Mouse (Mus musculus) cortical plate, adult 2 months (tissue): ENCODE measurements at regions not wholly inside any gene's neighbourhood (a gene's known extent, or its start where the extent isn't known, plus 50 kb on each side); places are given as distances from the start of the nearest gene placed in this dataset.
A peak's percentile ranks its signal among the peaks of the same experiment; 100 is the strongest.

Source experiments
- H3K27ac ChIP-seq: fragments of 200-500 bp; 2 replicates; pipeline ENCODE4 v1.5.1; 2012; ENCODE audit warnings: low read length, control low read depth, inconsistent platforms; ENCODE audit not compliant: insufficient read depth
- H3K4me1 ChIP-seq: fragments of 200-500 bp; 2 replicates; pipeline ENCODE4 v1.6.1; 2011; ENCODE audit warnings: low read length; ENCODE audit not compliant: control insufficient read depth, insufficient read depth
- H3K4me3 ChIP-seq: fragments of 200-500 bp; 2 replicates; pipeline ENCODE4 v1.5.1; 2011; ENCODE audit warnings: mild to moderate bottlenecking, low read length, control low read depth; ENCODE audit not compliant: insufficient read depth
- CTCF ChIP-seq: fragments of 200-500 bp; IDR thresholded peaks from 2 replicates; pipeline ENCODE4 v1.5.1; 2011; ENCODE audit warnings: mild to moderate bottlenecking, control low read depth, low read length; ENCODE audit not compliant: insufficient read depth; ENCODE audit errors: extremely low read depth
- POLR2A ChIP-seq: fragments of 200-500 bp; IDR thresholded peaks from 2 replicates; pipeline ENCODE4 v1.6.1; 2011; ENCODE audit warnings: mild to moderate bottlenecking, low read length, control low read depth; ENCODE audit not compliant: insufficient read depth; ENCODE audit errors: extremely low read depth

GRCm38 (mm10) chr10:17576333-17576750 is 146.7 kb upstream of the Cited2 start:
- Histone ChIP-seq H3K27ac (no peak overlapping the region), H3K4me3 (no peak overlapping the region), H3K4me1 (no peaks in the 10 kb centered on the region)
- TF ChIP-seq POLR2A (no peak), CTCF (no peak)

GRCm38 (mm10) chr10:17579463-17579862 is 143.6 kb upstream of the Cited2 start:
- no peak overlapping the region for H3K27ac ChIP-seq
- TF ChIP-seq CTCF (no peak), POLR2A (no peak)
- H3K4me1 ChIP-seq: no peaks in the 10 kb centered on the region
- H3K4me3 ChIP-seq: no peak overlapping the region

DNA sequence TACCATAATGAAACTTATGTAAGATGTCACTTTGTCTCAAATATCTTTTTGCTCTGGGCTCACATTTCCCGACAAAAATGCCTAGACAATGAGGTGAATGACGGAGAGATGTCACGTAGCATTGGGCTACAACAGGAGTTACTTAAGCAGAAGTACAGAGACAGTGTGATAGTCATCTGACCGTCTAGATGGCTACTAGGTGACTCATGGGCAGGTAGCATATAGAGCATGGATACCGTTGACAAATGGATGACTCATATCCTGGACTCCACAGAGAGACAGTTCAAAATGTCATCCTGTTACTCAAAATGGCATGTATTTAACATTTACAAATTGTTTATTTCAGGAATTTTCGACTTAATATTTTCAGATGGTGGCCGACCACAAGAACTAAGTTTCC is 138.2 kb upstream of the Cited2 start:
- Histone ChIP-seq H3K4me3 (no peak overlapping the region), H3K27ac (no peak overlapping the region), H3K4me1 (peaks cover 4% of the 10 kb centered on the region; the same call in 1 of the 2 replicates)
- TF ChIP-seq POLR2A (no peak), CTCF (no peak)

DNA sequence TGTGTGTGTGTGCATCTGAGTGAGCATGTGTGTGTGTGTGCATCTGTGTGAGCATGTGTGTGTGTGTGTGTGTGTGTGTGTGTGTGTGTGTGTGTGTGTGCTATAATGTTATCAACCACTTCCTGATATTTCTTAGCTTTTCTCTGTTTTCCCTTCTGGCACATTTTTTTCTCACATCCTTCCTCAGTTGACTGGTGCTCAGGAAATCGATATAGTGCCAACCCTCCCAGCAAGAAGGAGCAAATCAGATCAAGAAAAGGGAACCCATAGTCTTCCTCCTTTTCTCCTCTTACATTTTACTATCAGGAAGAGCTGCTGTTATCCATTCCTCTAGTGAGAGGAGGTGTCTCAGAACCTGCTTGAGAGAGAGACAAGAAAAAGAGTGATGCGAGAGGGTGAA is 136.1 kb upstream of the Cited2 start:
- TF ChIP-seq POLR2A (no peak), CTCF (no peak)
- Histone ChIP-seq H3K4me1 (peaks cover 4% of the 10 kb centered on the region; the same call in 1 of the 2 replicates), H3K4me3 (no peak overlapping the region), H3K27ac (no peak overlapping the region)

DNA sequence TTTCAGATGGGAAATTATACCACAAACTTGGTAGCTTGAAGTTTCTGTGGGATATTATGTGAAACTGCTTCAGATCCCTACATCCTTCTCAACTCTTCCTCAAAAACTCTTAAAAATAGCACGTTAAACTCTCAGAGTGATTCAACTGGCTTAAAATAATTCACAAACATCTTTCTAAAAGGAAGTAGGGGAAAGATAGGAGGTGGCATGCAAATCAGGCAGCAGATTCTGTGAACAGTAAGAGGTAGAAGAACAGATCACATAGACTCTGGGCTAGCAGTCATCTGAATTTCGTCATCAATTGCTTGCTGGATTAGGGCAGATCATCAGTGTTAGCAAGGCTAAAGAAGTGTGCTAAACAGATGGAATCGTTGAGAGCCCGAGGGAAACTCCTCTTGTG is 133.9 kb upstream of the Cited2 start:
- TF ChIP-seq POLR2A (no peak), CTCF (no peak)
- Histone ChIP-seq H3K4me3 (no peak overlapping the region), H3K4me1 (peaks cover 4% of the 10 kb centered on the region; the same call in 1 of the 2 replicates), H3K27ac (peak overlapping the region; percentile 45; the same call in 1 of the 2 replicates)

DNA sequence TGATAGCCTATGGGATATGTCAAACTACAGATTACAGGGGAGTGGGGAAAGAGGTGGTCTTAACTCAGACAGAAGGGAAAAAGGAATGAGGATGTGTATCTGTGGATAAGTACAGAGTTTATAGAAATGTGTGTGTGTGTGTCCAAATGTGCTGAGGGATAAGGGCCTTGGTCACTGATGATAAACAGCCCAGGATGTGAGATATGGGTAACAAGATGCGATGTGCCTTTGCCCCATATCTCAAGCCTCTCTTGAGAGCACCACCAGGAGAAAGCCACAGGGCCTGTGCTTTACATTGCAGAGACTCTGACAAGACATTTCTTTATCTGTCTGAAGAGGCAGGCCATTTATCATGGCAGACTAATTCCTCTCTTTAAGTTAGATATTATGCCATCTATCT is 132.8 kb upstream of the Cited2 start:
- TF ChIP-seq POLR2A (no peak), CTCF (no peak)
- no peak overlapping the region for H3K27ac ChIP-seq
- peaks cover 4% of the 10 kb centered on the region; the same call in 1 of the 2 replicates for H3K4me1 ChIP-seq
- H3K4me3 ChIP-seq: no peak overlapping the region

GRCm38 (mm10) chr10:17592387-17592786 is 130.6 kb upstream of the Cited2 start:
- H3K4me3 ChIP-seq: no peak overlapping the region
- H3K4me1 ChIP-seq: peaks cover 4% of the 10 kb centered on the region; the same call in 1 of the 2 replicates
- H3K27ac ChIP-seq: no peak overlapping the region
- TF ChIP-seq POLR2A (no peak), CTCF (no peak)

DNA sequence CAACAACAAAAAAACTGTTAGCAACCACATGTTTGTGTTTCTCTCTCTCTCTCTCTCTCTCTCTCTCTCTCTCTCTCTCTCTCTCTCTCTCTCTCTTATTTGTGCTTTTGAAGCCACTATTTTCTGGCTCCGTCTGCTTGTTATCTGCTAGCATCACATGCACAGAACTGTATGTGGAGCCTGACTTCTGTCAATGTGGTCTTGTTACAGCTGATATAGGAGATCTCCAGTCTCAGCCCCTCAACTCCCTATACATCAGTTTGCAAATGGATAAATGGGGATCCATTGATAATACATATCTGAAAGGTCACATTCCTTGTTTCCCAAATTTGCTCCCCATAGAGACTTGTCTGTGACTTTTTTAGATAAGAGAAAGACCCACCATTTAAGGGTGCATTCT is 126.9 kb upstream of the Cited2 start:
- no peak overlapping the region for H3K27ac ChIP-seq
- TF ChIP-seq CTCF (no peak), POLR2A (no peak)
- H3K4me3 ChIP-seq: no peak overlapping the region
- no peaks in the 10 kb centered on the region for H3K4me1 ChIP-seq

DNA sequence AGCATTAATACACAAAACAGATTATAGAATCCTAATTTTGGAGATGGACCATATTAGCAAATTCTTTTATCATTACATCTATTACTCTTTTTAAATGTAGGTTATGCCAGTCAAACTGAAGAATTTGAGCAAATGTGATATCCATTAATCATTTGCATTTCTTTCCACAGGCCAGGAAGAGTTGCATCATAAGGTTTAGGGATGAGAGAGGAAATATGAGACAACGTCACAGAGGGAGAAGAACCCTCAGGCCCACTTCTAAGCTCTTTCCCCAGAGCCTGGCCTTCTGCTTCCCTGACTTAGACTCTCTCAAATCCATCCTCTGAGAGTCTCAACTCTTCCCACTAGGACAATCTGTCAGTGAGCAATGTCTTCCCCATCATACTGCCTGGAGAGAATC is 126.3 kb upstream of the Cited2 start:
- H3K4me1 ChIP-seq: no peaks in the 10 kb centered on the region
- no peak overlapping the region for H3K4me3 ChIP-seq
- TF ChIP-seq POLR2A: no peak
- TF ChIP-seq CTCF: no peak

GRCm38 (mm10) chr10:17599246-17599645 is 123.8 kb upstream of the Cited2 start:
- no peaks in the 10 kb centered on the region for H3K4me1 ChIP-seq

More for the DNA sequence above, 126.3 kb upstream of the Cited2 start:
- H3K27ac ChIP-seq: no peak overlapping the region

GRCm38 (mm10) chr10:17599831-17600761 is 122.9 kb upstream of the Cited2 start:
- Histone ChIP-seq H3K27ac (no peak overlapping the region), H3K4me1 (no peaks in the 10 kb centered on the region), H3K4me3 (no peak overlapping the region)
- TF ChIP-seq POLR2A (no peak), CTCF (no peak)

More at GRCm38 (mm10) chr10:17599246-17599645, 123.8 kb upstream of the Cited2 start:
- H3K4me3 ChIP-seq: no peak overlapping the region
- no peak overlapping the region for H3K27ac ChIP-seq
- TF ChIP-seq POLR2A: no peak
- no peak for TF ChIP-seq CTCF
